Mouse (Mus musculus) liver, embryonic 16.5 days (tissue): Measurements from ENCODE around the gene RPS10-NUDT3. TPM values are rescaled to one million over a fixed set of nuclear protein-coding genes. Genes with fewer than 3 reads are reported as not detected.
A peak's percentile ranks its signal among the peaks of the same experiment; 100 is the strongest.

Experiments
- ATAC-seq: fragments of 200-750 bp; cut with Nextera tagmentation; 2 replicates; pipeline ENCODE4 v1.8.0; 2017; ENCODE audit warnings: low read depth, mild to moderate bottlenecking, moderate number of reproducible peaks, moderate library complexity
- H3K27ac ChIP-seq: fragments of 300-500 bp; sonication (generic); 2 replicates; pipeline ENCODE4 v1.5.1; 2014; ENCODE audit warnings: mild to moderate bottlenecking, low read length
- H3K27me3 ChIP-seq: fragments of 300-500 bp; sonication (generic); 2 replicates; pipeline ENCODE4 v1.6.1; 2014; ENCODE audit warnings: low read depth, low read length, mixed read lengths; ENCODE audit not compliant: control insufficient read depth, insufficient read depth
- H3K36me3 ChIP-seq: fragments of 300-500 bp; sonication (generic); 2 replicates; pipeline ENCODE4 v1.6.1; 2014; ENCODE audit warnings: mild to moderate bottlenecking; ENCODE audit not compliant: control insufficient read depth, insufficient read depth
- H3K4me1 ChIP-seq: fragments of 300-500 bp; sonication (generic); 2 replicates; pipeline ENCODE4 v1.6.1; 2014; ENCODE audit warnings: low read depth, low read length, mixed read lengths; ENCODE audit not compliant: control insufficient read depth
- H3K4me2 ChIP-seq: fragments of 300-500 bp; sonication (generic); 2 replicates; pipeline ENCODE4 v1.6.1; 2014; ENCODE audit warnings: low read depth, low read length, mixed read lengths
- H3K4me3 ChIP-seq: fragments of 300-500 bp; sonication (generic); 2 replicates; pipeline ENCODE4 v1.5.1; 2014; ENCODE audit warnings: low read depth, mild to moderate bottlenecking, low read length
- H3K9ac ChIP-seq: fragments of 300-500 bp; sonication (generic); 2 replicates; pipeline ENCODE4 v1.6.1; 2014; ENCODE audit warnings: low read depth, low read length
- H3K9me3 ChIP-seq: fragments of 300-500 bp; sonication (generic); replicated peaks from 2 replicates; pipeline ENCODE4 v1.6.1; 2016; ENCODE audit warnings: low read length; ENCODE audit not compliant: control insufficient read depth
- WGBS: fragments of 180-500 bp; shearing (Covaris S2); extraction: QIAGEN DNeasy Blood & Tissue Kit; methylation state at CpG from one replicate; pipeline ENCODE4 v1.1.7; 2014; ENCODE audit not compliant: insufficient replicate concordance; 5-methylcytosine and 5-hydroxymethylcytosine counted together
- polyA plus RNA-seq: library from polyadenylated mRNA; unstranded; fragments of >200 nt; fragmentation: Nextera tagmentation; extraction: Ambion mirVana; gene quantifications from 2 replicates; pipeline ENCODE4 v1.2.1, GENCODE M21; 2015

Gene RPS10-NUDT3
- polyA plus RNA-seq, 1 experiment from 2014 or later, result not detected

DNA sequence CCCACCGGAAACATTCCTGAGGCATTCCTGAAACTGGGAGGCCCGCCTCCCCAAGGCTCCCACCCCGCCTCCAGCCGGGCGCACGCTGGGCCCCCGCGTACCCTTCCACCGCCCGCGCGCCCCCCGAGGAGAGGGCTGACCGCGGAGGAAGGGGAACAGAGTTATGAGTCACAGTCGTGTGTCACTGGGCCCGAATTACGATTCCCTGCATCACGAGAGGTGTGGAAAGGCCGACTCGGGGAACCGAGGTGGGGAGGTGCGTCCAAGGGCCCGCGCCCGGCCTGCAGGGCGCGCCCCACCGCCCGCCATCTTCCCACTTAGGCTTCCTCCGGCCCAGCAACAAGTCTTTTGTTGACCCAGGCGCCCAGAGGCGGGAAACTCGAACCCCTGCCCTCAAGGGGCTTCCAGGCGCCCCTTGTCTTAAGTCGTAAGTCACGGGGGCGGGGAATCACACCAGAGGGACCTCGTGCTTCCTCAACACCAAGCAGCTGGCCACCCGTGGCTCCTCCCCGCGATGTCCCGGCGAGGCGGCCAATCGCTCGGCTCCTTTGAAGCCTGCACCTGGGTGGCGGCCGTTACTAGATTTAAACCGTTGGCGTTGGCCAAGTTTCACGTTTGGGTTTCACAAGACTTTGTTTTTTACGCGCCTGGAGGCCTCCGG, 79.4 kb downstream of the RPS10-NUDT3 start:
- H3K36me3 ChIP-seq, result no peaks in the 10 kb centered on the region
- H3K4me2 ChIP-seq, result peak overlapping the region; percentile 92
- peaks cover 44% of the 10 kb centered on the region for H3K4me1 ChIP-seq
- peak overlapping the region; percentile 83 for H3K9ac ChIP-seq
- H3K9me3 ChIP-seq, result no peaks in the 10 kb centered on the region
- peak; percentile 63 for ATAC-seq
- WGBS, result under 1% methylated on average over 55 of the region's 55 CpGs
- no peaks in the 10 kb centered on the region for H3K27me3 ChIP-seq
- H3K27ac ChIP-seq, result peak overlapping the region; percentile 92
- peak overlapping the region; percentile 81 for H3K4me3 ChIP-seq

DNA sequence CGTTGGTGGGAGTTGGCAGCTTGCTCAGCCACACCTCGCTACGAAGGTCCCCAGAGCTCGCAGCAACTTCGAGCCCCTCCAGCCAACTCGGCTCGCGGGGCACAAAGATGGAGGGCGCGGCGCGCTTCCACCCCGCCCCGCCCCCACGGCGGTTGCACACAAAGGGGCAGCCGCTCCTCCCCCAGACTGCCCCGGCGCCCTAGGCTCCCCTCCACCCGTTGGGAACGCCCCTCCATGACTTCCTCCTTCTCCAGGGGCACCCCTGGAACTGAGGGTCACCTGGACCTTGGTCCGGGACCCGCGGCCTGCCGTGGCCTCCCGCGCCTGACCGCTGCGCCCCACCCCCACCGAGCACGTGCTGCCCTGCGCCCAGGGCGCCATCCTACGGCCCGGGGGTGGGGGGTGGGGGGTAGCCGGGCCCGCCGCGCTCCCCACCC, 79.9 kb downstream of the RPS10-NUDT3 start:
- H3K4me3 ChIP-seq, result peak overlapping the region; percentile 81
- peak overlapping the region; percentile 92 for H3K4me2 ChIP-seq
- peak overlapping the region; percentile 92 for H3K27ac ChIP-seq
- H3K9ac ChIP-seq, result peak overlapping the region; percentile 68
- H3K4me1 ChIP-seq, result peaks cover 42% of the 10 kb centered on the region
- H3K27me3 ChIP-seq, result no peaks in the 10 kb centered on the region
- 2% methylated on average over 39 of the region's 39 CpGs for WGBS
- no peaks in the 10 kb centered on the region for H3K36me3 ChIP-seq
- no peaks in the 10 kb centered on the region for H3K9me3 ChIP-seq
- ATAC-seq, result peak; percentile 37

DNA sequence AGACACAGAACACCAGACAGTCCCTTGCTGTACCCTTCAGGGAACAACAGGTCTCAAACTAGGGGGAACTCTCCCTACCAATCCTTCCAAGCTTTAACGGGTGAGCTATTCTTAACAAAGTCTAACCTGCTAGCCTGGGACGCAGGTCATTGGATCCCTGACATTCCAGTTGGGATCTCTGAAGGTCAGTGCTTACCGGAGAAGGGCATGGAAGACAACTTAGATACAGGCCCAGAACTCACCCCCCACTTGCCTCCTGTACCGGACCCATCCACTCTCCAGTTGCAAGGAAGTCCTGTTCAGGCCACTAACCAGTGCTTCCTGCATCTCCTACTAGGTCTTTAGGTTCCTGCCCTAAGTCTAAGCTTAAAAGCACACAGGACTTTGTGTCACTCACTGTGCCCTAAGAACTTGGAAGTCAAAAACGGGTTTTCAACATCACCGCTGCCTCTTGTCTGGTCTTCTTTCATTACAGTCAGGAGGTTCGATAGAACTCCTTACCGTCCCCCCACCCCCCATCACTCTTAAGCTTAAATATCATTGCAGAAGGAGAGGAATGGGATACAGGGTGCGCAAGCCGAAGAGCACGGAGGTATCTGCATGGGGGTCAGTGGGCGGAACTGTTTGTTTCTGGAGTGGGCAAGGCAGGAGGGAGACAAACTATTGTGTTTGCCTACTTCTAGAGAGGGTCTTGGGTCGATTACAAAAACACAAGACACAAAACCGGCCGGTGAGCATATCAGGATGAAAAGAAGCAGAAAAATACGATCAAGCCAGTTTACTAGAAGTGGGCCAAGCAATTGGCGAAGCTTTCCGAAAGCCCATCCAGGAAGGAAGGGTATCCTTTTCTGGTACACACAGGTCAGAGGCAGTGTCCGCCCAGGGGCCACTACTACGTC, 80.7 kb downstream of the RPS10-NUDT3 start:
- no peak for ATAC-seq
- Histone ChIP-seq H3K4me1 (peaks cover 38% of the 10 kb centered on the region), H3K4me3 (peak overlapping the region; percentile 81), H3K27me3 (no peaks in the 10 kb centered on the region), H3K9ac (peak overlapping the region; percentile 68), H3K4me2 (peak overlapping the region; percentile 92), H3K27ac (peak overlapping the region; percentile 92), H3K9me3 (no peaks in the 10 kb centered on the region), H3K36me3 (no peaks in the 10 kb centered on the region)
- WGBS, result 29% methylated on average over 20 of the region's 20 CpGs

DNA sequence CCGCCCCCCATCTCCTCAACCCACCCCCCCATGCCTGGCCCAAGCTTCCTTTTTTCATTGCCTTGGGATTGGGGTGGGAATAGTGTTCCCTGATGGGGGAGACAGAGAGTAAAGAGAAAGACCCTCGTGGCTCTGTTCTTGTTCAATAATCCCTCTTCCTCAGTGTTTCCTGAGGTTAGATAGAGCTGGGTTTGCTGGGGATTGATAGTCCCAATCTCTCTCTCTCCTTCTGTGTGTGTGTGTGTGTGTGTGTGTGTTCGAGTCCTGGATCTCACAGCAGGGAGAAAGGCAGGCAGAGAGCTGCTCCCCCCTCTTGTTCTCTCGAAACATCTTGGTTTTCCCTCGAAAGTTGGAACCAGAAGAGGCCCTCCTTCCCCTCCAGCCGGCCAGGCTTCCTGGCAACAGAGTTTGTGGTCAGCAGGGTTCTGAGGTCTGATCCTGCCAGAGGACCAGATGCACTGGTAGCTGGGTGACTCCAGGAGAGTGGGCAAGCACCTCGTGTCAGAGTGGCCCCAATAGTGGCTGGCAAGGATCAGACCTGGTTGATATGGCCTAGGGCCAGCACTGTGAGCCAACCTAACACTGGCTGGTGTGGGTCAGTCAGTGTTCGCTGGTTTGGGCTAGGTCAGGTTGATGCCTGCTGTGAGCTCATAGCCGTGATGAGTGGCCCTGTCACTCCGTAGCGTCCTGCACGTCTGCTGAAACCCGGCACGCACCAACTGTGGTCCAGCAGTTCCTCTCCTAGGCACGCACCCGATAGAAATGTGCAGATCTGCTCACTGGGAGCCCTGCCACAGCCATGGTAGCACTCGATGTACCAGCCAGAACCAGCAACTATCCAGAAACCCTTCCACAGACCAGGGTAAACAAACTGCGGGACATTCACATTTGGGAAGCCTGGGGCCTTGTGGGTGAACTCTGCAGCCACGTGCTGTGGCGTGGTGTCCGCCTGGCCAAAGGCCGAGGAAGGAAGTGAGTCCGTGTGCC, 82.5 kb downstream of the RPS10-NUDT3 start:
- WGBS, result 33% methylated on average over 23 of the region's 23 CpGs
- H3K4me2 ChIP-seq, result no peak overlapping the region
- H3K4me1 ChIP-seq, result peaks cover 21% of the 10 kb centered on the region
- H3K36me3 ChIP-seq, result no peaks in the 10 kb centered on the region
- H3K27ac ChIP-seq, result no peak overlapping the region
- no peaks in the 10 kb centered on the region for H3K27me3 ChIP-seq
- ATAC-seq, result no peak
- no peak overlapping the region for H3K9ac ChIP-seq
- H3K9me3 ChIP-seq, result no peaks in the 10 kb centered on the region
- H3K4me3 ChIP-seq, result no peak overlapping the region

DNA sequence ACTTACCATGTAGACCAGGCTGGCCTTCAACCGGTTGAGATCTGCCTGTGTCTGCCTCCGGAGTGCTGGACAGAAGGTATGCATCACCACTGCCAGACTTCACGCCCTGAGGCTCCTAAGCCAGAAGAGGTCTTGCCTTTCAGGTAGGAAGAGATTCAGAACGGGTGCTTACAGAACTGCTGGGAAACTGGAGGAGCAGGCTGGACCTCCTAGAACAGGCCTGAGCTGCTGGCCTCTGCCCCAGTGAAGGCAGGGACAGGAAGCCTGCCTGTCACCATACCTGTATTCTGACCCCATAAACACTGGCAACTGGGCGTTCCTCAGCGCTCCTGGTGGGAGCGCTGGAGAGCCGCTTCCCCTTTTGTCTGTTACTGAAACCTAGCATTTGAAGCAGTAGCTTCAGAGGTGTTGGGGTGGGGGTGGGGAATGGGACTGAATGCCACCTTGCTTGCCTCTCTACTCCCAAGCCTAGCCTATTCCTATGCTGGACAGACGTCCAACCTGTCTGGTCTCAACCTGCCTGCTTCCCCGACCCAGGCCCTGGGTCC, 83.6 kb downstream of the RPS10-NUDT3 start:
- Histone ChIP-seq H3K9ac (no peak overlapping the region), H3K4me1 (peaks cover 20% of the 10 kb centered on the region), H3K4me3 (no peak overlapping the region), H3K4me2 (no peak overlapping the region), H3K27ac (no peak overlapping the region), H3K27me3 (no peaks in the 10 kb centered on the region), H3K36me3 (no peaks in the 10 kb centered on the region), H3K9me3 (no peaks in the 10 kb centered on the region)
- WGBS, result 41% methylated on average over 10 of the region's 10 CpGs
- ATAC-seq, result no peak

DNA sequence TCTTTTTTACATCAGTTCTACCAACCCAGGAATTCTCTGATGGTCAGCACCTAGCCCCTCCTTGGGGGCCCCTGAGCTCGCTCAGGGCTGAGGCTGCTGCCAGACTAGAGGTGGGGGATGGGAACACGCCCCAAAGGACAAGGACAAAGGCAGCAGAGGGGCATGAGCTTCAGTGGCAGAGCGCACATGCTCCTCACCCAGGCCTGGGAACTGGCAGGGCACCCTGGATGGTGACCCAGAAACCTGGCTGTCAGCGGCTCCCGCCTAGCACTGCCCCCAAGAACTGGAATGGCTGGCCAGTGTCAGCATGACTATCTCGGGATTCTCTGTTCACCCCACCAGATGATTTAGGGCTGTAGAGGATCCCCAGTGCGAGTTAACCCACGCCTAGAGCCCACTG, 85.8 kb downstream of the RPS10-NUDT3 start:
- Histone ChIP-seq H3K4me1 (peaks cover 6% of the 10 kb centered on the region), H3K36me3 (no peaks in the 10 kb centered on the region), H3K9me3 (no peaks in the 10 kb centered on the region), H3K27ac (no peak overlapping the region), H3K9ac (no peak overlapping the region), H3K4me3 (no peak overlapping the region), H3K4me2 (no peak overlapping the region), H3K27me3 (no peaks in the 10 kb centered on the region)
- 48% methylated on average over 8 of the region's 8 CpGs for WGBS
- ATAC-seq, result no peak

DNA sequence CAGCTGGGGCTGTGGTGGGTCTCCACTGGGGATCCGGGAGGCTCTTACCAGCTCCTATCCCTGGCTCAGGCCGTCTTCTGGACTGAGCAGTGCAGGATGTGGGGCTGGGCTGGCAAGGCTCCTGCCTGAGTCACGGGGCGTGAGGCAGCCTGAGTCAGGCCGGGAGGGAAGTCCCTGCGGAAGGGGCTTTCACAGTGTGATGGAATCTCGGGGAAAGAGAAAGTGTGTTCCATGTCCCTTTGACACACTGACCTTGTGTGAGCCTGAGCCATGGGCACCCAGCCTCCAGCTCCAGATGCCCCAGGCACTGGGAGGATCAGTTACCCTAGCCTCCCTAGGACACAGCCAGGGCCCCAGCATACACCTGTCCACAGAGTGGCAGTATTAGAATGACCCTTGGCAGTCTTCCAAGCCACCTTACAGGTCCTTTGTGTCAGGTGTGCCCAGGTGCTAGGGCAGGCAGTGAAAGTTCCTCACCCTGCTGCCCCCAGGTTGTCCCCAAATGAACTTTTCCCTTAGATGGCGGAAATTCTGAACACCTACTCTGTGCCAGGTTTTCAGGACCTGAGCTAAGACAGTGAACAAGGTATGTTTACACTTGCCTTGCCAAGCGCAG, 87.7 kb downstream of the RPS10-NUDT3 start:
- H3K27me3 ChIP-seq, result no peaks in the 10 kb centered on the region
- 58% methylated on average over 9 of the region's 9 CpGs for WGBS
- no peak overlapping the region for H3K4me3 ChIP-seq
- no peak overlapping the region for H3K27ac ChIP-seq
- H3K4me1 ChIP-seq, result no peaks in the 10 kb centered on the region; the same call in 1 of the 2 replicates
- no peak overlapping the region for H3K9ac ChIP-seq
- no peaks in the 10 kb centered on the region for H3K9me3 ChIP-seq
- no peaks in the 10 kb centered on the region for H3K36me3 ChIP-seq
- peak; percentile 45; the same call in 1 of the 2 replicates for ATAC-seq
- H3K4me2 ChIP-seq, result no peak overlapping the region

DNA sequence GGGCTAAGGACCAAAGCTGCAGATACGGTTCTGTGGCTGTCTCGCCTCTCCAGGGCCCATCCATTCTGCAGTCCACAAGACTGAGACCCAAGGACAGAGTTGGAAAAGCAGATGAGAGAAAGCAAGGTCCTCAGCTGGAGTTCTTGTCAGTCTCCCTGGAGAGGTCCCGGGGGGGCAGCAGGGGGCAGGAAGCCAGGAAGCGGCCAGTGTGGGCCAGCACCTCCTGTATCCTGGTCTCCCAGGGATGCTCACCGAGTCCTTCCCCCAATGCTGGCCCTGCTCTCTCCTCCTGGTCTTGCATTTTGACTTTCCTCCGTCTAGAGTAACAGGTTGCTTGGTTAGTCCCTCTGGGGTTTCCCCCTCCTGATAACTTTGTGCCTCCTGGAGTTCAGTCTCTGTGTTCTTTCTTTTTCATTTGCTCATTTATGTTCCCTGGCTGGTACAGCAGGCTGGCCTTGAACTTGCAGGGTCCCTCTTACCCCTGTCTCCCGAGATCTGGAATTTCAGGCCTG, 88.4 kb downstream of the RPS10-NUDT3 start:
- no peak overlapping the region for H3K27ac ChIP-seq
- H3K36me3 ChIP-seq, result no peaks in the 10 kb centered on the region
- H3K4me3 ChIP-seq, result no peak overlapping the region
- H3K4me1 ChIP-seq, result no peaks in the 10 kb centered on the region; the same call in 1 of the 2 replicates
- no peaks in the 10 kb centered on the region for H3K9me3 ChIP-seq
- ATAC-seq, result no peak
- no peak overlapping the region for H3K4me2 ChIP-seq
- no peak overlapping the region for H3K9ac ChIP-seq
- WGBS, result 57% methylated on average over 7 of the region's 7 CpGs
- no peaks in the 10 kb centered on the region for H3K27me3 ChIP-seq
